Mouse (Mus musculus): Measurements from ENCODE around the gene Hoxa10. TPM values are rescaled to one million over a fixed set of nuclear protein-coding genes. Genes with fewer than 3 reads are reported as not detected.

Gene Hoxa10
- polyA plus RNA-seq, 2 experiments, result 111 to 117 TPM

GRCm38 (mm10) chr6:52217895-52218642, 22.6 kb downstream of the Hoxa10 start:
- H3K9ac ChIP-seq (ENCODE audit: low read depth, low read length, severe bottlenecking), result peak overlapping the region; percentile 71
- 11% methylated on average over 23 of the region's 23 CpGs for WGBS
- no peaks in the 10 kb centered on the region for H3K9me3 ChIP-seq (ENCODE audit: control insufficient read depth, low read length)
- no peak for TF ChIP-seq POLR2A (IDR thresholded peaks at IDR 0.05; ENCODE audit: borderline replicate concordance, extremely low read depth, insufficient read depth, insufficient read length)
- H3K27ac ChIP-seq (replicated peaks; ENCODE audit: low read depth, low read length), result peak overlapping the region; percentile 89
- peaks cover 45% of the 10 kb centered on the region for H3K4me1 ChIP-seq (ENCODE audit: control insufficient read depth, insufficient read depth, low read length)
- peak overlapping the region; percentile 96 for H3K4me2 ChIP-seq (replicated peaks; ENCODE audit: low read depth, low read length, severe bottlenecking)
- peak overlapping the region; percentile 65 for H3K4me3 ChIP-seq (replicated peaks; ENCODE audit: low read length)
- H3K27me3 ChIP-seq (ENCODE audit: control insufficient read depth, insufficient read depth, low read length), result peaks cover 23% of the 10 kb centered on the region
- DNase-seq (ENCODE audit: low spot score) (peak; percentile 59), ATAC-seq (ENCODE audit: low FRiP score, low read depth) (no peak)
- H3K36me3 ChIP-seq (ENCODE audit: control insufficient read depth, insufficient read depth, low read length), result no peaks in the 10 kb centered on the region

GRCm38 (mm10) chr6:52217459-52217768, 23.2 kb downstream of the Hoxa10 start:
- peak overlapping the region; percentile 71 for H3K9ac ChIP-seq (ENCODE audit: low read depth, low read length, severe bottlenecking)
- DNase-seq (ENCODE audit: low spot score), result peak; percentile 91

GRCm38 (mm10) chr6:52216691-52217458, 23.8 kb downstream of the Hoxa10 start:
- peak overlapping the region; percentile 89 for H3K27ac ChIP-seq (replicated peaks; ENCODE audit: low read depth, low read length)

More at GRCm38 (mm10) chr6:52217459-52217768, 23.2 kb downstream of the Hoxa10 start:
- peak; percentile 73 for ATAC-seq (ENCODE audit: low FRiP score, low read depth)
- Histone ChIP-seq H3K36me3 (ENCODE audit: control insufficient read depth, insufficient read depth, low read length) (no peaks in the 10 kb centered on the region), H3K9me3 (ENCODE audit: control insufficient read depth, low read length) (no peaks in the 10 kb centered on the region), H3K4me2 (replicated peaks; ENCODE audit: low read depth, low read length, severe bottlenecking) (peak overlapping the region; percentile 96), H3K27ac (replicated peaks; ENCODE audit: low read depth, low read length) (peak overlapping the region; percentile 89), H3K4me3 (replicated peaks; ENCODE audit: low read length) (peak overlapping the region; percentile 65), H3K27me3 (ENCODE audit: control insufficient read depth, insufficient read depth, low read length) (peaks cover 23% of the 10 kb centered on the region), H3K4me1 (ENCODE audit: control insufficient read depth, insufficient read depth, low read length) (peaks cover 45% of the 10 kb centered on the region)
- WGBS, result 2% methylated on average over 24 of the region's 25 CpGs
- 0 out of 2 replicates have a peak, but pooled peaks have one; percentile 59 for TF ChIP-seq POLR2A (IDR thresholded peaks at IDR 0.05; ENCODE audit: borderline replicate concordance, extremely low read depth, insufficient read depth, insufficient read length)

GRCm38 (mm10) chr6:52215771-52216535, 24.7 kb downstream of the Hoxa10 start:
- TF ChIP-seq POLR2A (IDR thresholded peaks at IDR 0.05; ENCODE audit: borderline replicate concordance, extremely low read depth, insufficient read depth, insufficient read length), result no peak
- Histone ChIP-seq H3K27ac (replicated peaks; ENCODE audit: low read depth, low read length) (peak overlapping the region; percentile 58; the same call in 1 of the 2 replicates), H3K4me3 (replicated peaks; ENCODE audit: low read length) (peak overlapping the region; percentile 65), H3K27me3 (ENCODE audit: control insufficient read depth, insufficient read depth, low read length) (peaks cover 28% of the 10 kb centered on the region), H3K36me3 (ENCODE audit: control insufficient read depth, insufficient read depth, low read length) (no peaks in the 10 kb centered on the region), H3K9me3 (ENCODE audit: control insufficient read depth, low read length) (no peaks in the 10 kb centered on the region), H3K4me2 (replicated peaks; ENCODE audit: low read depth, low read length, severe bottlenecking) (peak overlapping the region; percentile 96), H3K9ac (ENCODE audit: low read depth, low read length, severe bottlenecking) (peak overlapping the region; percentile 71), H3K4me1 (ENCODE audit: control insufficient read depth, insufficient read depth, low read length) (peaks cover 45% of the 10 kb centered on the region)
- 4% methylated on average over 30 of the region's 30 CpGs for WGBS
- ATAC-seq (ENCODE audit: low FRiP score, low read depth), result no peak
- DNase-seq (ENCODE audit: low spot score), result peak; percentile 54

More at GRCm38 (mm10) chr6:52216691-52217458, 23.8 kb downstream of the Hoxa10 start:
- no peak for TF ChIP-seq POLR2A (IDR thresholded peaks at IDR 0.05; ENCODE audit: borderline replicate concordance, extremely low read depth, insufficient read depth, insufficient read length)
- Histone ChIP-seq H3K9ac (ENCODE audit: low read depth, low read length, severe bottlenecking) (peak overlapping the region; percentile 71), H3K4me2 (replicated peaks; ENCODE audit: low read depth, low read length, severe bottlenecking) (peak overlapping the region; percentile 96), H3K36me3 (ENCODE audit: control insufficient read depth, insufficient read depth, low read length) (no peaks in the 10 kb centered on the region), H3K27me3 (ENCODE audit: control insufficient read depth, insufficient read depth, low read length) (peaks cover 23% of the 10 kb centered on the region), H3K4me1 (ENCODE audit: control insufficient read depth, insufficient read depth, low read length) (peaks cover 42% of the 10 kb centered on the region), H3K9me3 (ENCODE audit: control insufficient read depth, low read length) (no peaks in the 10 kb centered on the region), H3K4me3 (replicated peaks; ENCODE audit: low read length) (peak overlapping the region; percentile 65)
- DNase-seq (ENCODE audit: low spot score) (peak; percentile 66), ATAC-seq (ENCODE audit: low FRiP score, low read depth) (no peak)
- WGBS, result 0% methylated on average over 54 of the region's 60 CpGs

- no peaks in the 10 kb centered on the region for H3K36me3 ChIP-seq (ENCODE audit: control insufficient read depth, insufficient read depth, low read length)
- ATAC-seq (ENCODE audit: low FRiP score, low read depth), result no peak
- H3K9ac ChIP-seq (ENCODE audit: low read depth, low read length, severe bottlenecking), result no peak overlapping the region
- H3K4me3 ChIP-seq (replicated peaks; ENCODE audit: low read length), result no peak overlapping the region; the same call in 1 of the 2 replicates
- no peak for TF ChIP-seq POLR2A (IDR thresholded peaks at IDR 0.05; ENCODE audit: borderline replicate concordance, extremely low read depth, insufficient read depth, insufficient read length)
- no peaks in the 10 kb centered on the region for H3K9me3 ChIP-seq (ENCODE audit: control insufficient read depth, low read length)
- H3K27ac ChIP-seq (replicated peaks; ENCODE audit: low read depth, low read length), result no peak overlapping the region
- peaks cover 43% of the 10 kb centered on the region for H3K4me1 ChIP-seq (ENCODE audit: control insufficient read depth, insufficient read depth, low read length)
- DNase-seq (ENCODE audit: low spot score), result no peak
- H3K4me2 ChIP-seq (replicated peaks; ENCODE audit: low read depth, low read length, severe bottlenecking), result peak overlapping the region; percentile 96; the same call in 1 of the 2 replicates
- WGBS, result 53% methylated on average over 3 of the region's 3 CpGs
- peaks cover 28% of the 10 kb centered on the region for H3K27me3 ChIP-seq (ENCODE audit: control insufficient read depth, insufficient read depth, low read length)
Measured at GRCm38 (mm10) chr6:52215070-52215469, 25.6 kb downstream of the Hoxa10 start.

Data from limb, embryonic 14.5 days (tissue).